Mouse (Mus musculus): ENCODE measurements at regions not wholly inside any gene's neighbourhood (a gene's known extent, or its start where the extent isn't known, plus 50 kb on each side); places are given as distances from the start of the nearest gene placed in this dataset.

DNA sequence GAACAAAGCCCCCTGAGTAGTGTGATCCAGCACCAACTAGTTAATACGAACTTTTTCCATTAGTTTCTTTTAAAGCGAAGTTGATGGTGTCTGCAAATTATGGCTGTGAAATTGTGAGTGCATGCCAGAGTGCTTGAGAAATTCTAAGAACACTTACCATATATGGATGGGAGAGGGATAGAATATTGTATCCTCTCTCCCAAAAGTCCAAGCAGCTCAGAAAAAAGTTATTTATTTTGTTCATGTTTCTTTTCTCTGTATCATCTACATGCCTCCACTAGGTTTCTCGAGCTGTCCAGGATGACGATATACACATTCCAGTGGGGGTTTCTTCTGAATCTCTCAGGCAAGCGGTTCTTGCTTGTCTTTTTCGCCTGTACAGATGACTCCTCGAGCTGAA is 232.2 kb upstream of the Adra1b start:
- no peak overlapping the region for H3K9ac ChIP-seq (replicated peaks)
- no peak overlapping the region for H3K4me3 ChIP-seq
- H3K4me1 ChIP-seq, result no peaks in the 10 kb centered on the region
- H3K4me2 ChIP-seq (replicated peaks), result no peak overlapping the region
- no peak overlapping the region for H3K27ac ChIP-seq (replicated peaks)
- ATAC-seq (ENCODE audit: low FRiP score, low read depth), result no peak
- no peaks in the 10 kb centered on the region for H3K36me3 ChIP-seq
- no peaks in the 10 kb centered on the region for H3K27me3 ChIP-seq
- no peaks in the 10 kb centered on the region for H3K9me3 ChIP-seq
- WGBS, result 76% methylated on average over 7 of the region's 7 CpGs

DNA sequence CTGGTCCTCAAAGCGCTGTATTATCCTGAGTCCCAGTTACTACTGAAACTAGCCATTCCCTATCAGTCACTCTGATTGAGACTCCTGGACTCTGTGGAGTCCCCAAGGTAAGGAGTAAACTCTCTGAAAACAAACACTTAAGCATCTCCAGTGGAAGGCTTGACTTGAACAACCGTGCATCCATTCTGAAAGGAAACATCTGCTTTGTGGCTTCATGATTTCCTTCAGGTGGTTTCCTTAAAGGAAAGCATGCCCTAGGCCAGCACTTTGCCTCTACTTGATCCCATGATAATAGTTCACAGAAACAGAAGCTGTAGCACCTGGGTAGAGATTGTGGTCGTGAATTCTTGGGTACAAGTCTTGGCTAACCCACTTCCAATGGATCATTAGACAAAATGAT is 235.0 kb upstream of the Adra1b start:
- H3K36me3 ChIP-seq, result no peaks in the 10 kb centered on the region

DNA sequence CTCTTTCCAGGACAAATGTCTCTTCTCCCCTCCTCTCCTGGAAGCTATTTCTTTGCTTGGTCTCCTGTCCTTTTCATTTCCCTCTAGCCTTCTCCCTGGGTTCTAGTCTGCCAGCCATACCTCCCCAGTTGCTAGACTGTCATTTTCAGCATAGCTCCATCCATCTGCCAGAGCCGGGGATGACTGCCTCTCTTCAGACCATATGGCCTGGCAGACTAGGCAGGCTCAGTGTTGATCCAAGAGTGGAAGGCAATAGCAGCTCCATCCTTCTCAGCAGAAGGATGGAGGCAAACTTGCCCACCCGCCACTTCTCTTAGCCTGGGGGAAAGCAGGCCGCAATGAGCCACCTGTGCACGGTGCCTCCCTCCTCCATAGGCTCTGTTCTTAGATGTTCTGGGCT is 242.0 kb upstream of the Adra1b start:
- no peaks in the 10 kb centered on the region for H3K9me3 ChIP-seq
- H3K4me3 ChIP-seq, result no peak overlapping the region
- H3K4me1 ChIP-seq, result no peaks in the 10 kb centered on the region
- no peak overlapping the region for H3K9ac ChIP-seq (replicated peaks)
- no peak for ATAC-seq (ENCODE audit: low FRiP score, low read depth)
- no peak overlapping the region for H3K27ac ChIP-seq (replicated peaks)
- no peaks in the 10 kb centered on the region for H3K27me3 ChIP-seq
- no peaks in the 10 kb centered on the region for H3K36me3 ChIP-seq
- H3K4me2 ChIP-seq (replicated peaks), result no peak overlapping the region
- WGBS, result 92% methylated on average over 4 of the region's 4 CpGs

More for the DNA sequence above, 235.0 kb upstream of the Adra1b start:
- ATAC-seq (ENCODE audit: low FRiP score, low read depth), result no peak
- Histone ChIP-seq H3K4me2 (replicated peaks) (no peak overlapping the region), H3K27me3 (no peaks in the 10 kb centered on the region), H3K4me3 (no peak overlapping the region), H3K27ac (replicated peaks) (no peak overlapping the region), H3K4me1 (no peaks in the 10 kb centered on the region), H3K9ac (replicated peaks) (no peak overlapping the region), H3K9me3 (no peaks in the 10 kb centered on the region)
- 84% methylated on average over 3 of the region's 3 CpGs for WGBS

DNA sequence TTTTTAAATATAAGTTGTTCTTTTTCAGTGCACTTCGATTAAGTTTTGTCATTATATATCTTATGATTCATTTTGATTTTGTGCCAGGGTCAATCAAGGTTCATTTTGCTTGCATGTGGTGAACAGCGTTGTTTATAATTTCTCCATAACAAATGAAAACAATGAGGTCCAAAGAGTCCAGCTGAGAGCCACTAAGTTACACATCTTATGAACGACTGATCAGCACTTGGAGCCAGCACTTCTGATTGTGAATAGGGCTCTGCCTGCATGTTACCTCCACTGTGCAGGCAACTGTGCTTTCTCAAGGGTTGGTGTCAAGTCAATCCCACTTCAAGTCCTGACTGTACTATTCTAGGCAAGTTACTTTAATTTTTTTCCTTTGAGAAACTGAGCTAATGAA is 243.5 kb upstream of the Adra1b start:
- no peak overlapping the region for H3K4me3 ChIP-seq
- H3K27ac ChIP-seq (replicated peaks), result no peak overlapping the region
- no peaks in the 10 kb centered on the region for H3K9me3 ChIP-seq
- no peak overlapping the region for H3K4me2 ChIP-seq (replicated peaks)
- H3K4me1 ChIP-seq, result no peaks in the 10 kb centered on the region
- no peak overlapping the region for H3K9ac ChIP-seq (replicated peaks)
- H3K27me3 ChIP-seq, result no peaks in the 10 kb centered on the region
- 80% methylated on average over 3 of the region's 3 CpGs for WGBS
- no peak for ATAC-seq (ENCODE audit: low FRiP score, low read depth)
- H3K36me3 ChIP-seq, result no peaks in the 10 kb centered on the region

DNA sequence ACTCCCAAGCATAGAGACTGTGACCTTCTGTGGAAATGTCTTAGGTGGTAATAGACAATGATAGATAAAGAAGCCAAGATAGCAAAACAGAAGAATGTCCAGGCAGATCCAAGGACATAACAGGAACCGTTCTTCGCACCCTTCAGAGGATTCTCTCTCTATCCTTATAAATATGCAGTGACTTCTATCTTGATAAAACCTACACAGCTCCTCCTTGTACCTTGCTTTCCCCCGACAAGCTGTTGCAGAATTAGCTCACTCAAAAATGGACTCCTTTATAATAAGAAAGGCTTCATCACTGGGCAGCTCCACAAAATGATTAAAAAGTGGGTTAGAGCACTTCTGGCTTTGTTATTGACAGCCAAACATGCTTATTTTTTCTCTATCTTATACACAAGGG is 245.4 kb upstream of the Adra1b start:
- no peak overlapping the region for H3K4me3 ChIP-seq
- H3K27me3 ChIP-seq, result no peaks in the 10 kb centered on the region
- no peaks in the 10 kb centered on the region for H3K9me3 ChIP-seq
- no peak for ATAC-seq (ENCODE audit: low FRiP score, low read depth)
- no peaks in the 10 kb centered on the region for H3K4me1 ChIP-seq
- 94% methylated on average over 3 of the region's 3 CpGs for WGBS
- no peaks in the 10 kb centered on the region for H3K36me3 ChIP-seq
- H3K27ac ChIP-seq (replicated peaks), result no peak overlapping the region
- H3K4me2 ChIP-seq (replicated peaks), result no peak overlapping the region
- no peak overlapping the region for H3K9ac ChIP-seq (replicated peaks)

DNA sequence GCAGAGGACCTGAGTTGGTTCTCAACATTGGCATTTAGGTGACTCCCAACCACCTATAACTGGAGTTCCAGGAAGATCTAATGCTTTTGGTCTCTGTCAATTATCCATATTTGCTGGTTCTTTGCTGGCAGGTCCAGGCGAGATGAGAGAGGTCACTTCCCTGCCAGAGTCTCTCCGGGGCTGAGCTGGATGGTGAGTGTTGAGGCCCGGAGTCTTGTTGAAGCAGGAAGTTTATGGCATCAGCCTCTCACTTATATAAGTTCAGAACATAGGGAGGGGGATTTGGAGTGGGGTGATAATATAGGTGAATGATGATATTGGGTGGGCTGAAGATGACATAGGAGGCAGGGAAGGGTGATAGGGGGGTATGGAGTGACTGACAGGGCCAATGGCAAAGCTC is 246.3 kb upstream of the Il12b start:
- Histone ChIP-seq H3K4me1 (no peaks in the 10 kb centered on the region), H3K36me3 (no peaks in the 10 kb centered on the region), H3K27ac (replicated peaks) (no peak overlapping the region), H3K4me2 (replicated peaks) (no peak overlapping the region), H3K9ac (replicated peaks) (no peak overlapping the region), H3K9me3 (no peaks in the 10 kb centered on the region), H3K27me3 (no peaks in the 10 kb centered on the region), H3K4me3 (no peak overlapping the region)
- no peak for ATAC-seq (ENCODE audit: low FRiP score, low read depth)
- 90% methylated on average over 3 of the region's 3 CpGs for WGBS

DNA sequence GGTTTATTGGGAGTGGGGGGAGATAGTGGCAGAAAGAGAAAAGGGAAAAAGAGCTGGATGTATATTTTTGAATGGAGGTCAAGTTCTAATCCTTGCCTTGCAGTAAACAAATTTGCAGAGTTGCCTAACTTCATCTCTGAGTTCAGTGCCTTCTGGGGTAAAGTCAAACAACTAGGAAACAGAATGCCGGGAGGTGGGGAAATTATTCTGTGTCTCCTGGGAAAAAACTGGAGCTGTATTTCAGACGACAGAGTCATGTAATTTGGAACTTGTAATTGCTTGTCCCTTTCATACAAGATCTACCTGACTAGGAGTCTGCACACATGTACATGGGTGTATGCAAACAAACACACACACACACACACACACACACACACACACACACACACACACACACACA is 244.3 kb upstream of the Il12b start:
- H3K27ac ChIP-seq (replicated peaks), result no peak overlapping the region
- H3K9ac ChIP-seq (replicated peaks), result no peak overlapping the region
- H3K9me3 ChIP-seq, result no peaks in the 10 kb centered on the region
- H3K4me1 ChIP-seq, result no peaks in the 10 kb centered on the region
- ATAC-seq (ENCODE audit: low FRiP score, low read depth), result no peak
- H3K36me3 ChIP-seq, result no peaks in the 10 kb centered on the region
- H3K4me3 ChIP-seq, result no peak overlapping the region
- H3K4me2 ChIP-seq (replicated peaks), result no peak overlapping the region
- WGBS, result 76% methylated on average over 2 of the region's 2 CpGs
- H3K27me3 ChIP-seq, result no peaks in the 10 kb centered on the region

DNA sequence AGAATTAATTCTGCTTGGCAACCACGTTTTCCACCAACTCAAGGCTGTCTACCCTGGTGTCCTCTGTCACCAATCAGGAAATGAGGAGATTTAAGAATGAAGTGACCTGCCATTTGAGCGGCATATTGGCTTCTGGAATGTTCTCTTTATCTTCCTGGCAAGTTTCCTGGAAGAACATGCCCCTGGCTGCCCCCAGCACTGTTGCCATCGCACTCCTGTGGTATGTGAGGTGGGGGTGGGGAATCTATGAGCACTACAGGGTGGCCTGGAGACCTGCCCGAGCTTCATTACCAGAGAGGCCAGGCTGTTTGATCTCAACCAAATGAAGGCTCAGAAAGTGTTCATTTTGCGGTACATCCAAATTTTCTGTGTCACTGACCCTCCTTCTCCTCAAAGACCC is 243.8 kb upstream of the Il12b start:
- Histone ChIP-seq H3K9me3 (no peaks in the 10 kb centered on the region), H3K27ac (replicated peaks) (no peak overlapping the region), H3K9ac (replicated peaks) (no peak overlapping the region), H3K4me1 (no peaks in the 10 kb centered on the region), H3K36me3 (no peaks in the 10 kb centered on the region), H3K4me2 (replicated peaks) (no peak overlapping the region), H3K4me3 (no peak overlapping the region), H3K27me3 (no peaks in the 10 kb centered on the region)
- 55% methylated on average over 5 of the region's 5 CpGs for WGBS
- ATAC-seq (ENCODE audit: low FRiP score, low read depth), result no peak

DNA sequence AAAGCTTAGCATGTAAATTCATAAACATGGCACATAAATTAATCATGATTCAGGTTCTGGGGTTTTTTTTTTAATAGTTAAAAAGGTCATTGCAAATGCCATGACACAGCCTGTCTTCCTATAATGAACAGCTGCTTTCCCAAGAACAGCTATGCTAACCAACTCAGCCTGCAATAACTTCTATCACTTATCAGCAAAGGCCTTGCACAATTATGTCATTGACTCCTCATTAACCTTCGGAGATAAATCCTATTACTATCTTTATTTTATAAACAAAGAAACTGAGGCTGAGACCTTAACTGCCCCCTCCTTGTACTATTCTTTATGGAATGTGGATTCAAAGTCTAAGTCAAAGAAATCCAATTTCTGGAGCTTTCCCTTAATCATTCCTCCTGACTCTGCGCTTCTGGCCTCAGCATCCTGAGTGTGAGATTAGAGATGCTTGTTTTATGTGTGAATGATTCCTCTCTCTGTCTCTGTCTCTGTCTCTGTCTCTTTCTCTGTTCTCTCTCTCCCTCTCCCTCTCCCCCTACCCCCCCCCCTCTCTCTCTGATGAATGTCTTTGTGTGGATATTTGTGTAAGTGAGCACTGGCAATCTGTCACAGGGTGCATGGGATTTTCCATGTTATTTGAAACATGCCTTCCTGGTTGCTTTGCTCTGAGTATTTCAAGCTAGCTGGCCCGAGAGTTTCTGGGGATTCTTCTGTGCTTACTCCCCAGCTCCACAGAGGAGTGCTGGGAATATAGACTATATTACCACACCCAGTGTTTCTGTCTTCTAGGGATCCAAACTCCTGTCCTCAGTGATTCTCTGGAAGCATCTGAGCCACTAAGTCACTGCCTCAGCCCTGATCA is 243.1 kb upstream of the Il12b start:
- Histone ChIP-seq H3K36me3 (no peaks in the 10 kb centered on the region), H3K9ac (replicated peaks) (no peak overlapping the region), H3K4me1 (no peaks in the 10 kb centered on the region), H3K27me3 (no peaks in the 10 kb centered on the region), H3K27ac (replicated peaks) (no peak overlapping the region), H3K9me3 (no peaks in the 10 kb centered on the region), H3K4me2 (replicated peaks) (no peak overlapping the region), H3K4me3 (no peak overlapping the region)
- no peak for ATAC-seq (ENCODE audit: low FRiP score, low read depth)
- 75% methylated on average over 3 of the region's 3 CpGs for WGBS

DNA sequence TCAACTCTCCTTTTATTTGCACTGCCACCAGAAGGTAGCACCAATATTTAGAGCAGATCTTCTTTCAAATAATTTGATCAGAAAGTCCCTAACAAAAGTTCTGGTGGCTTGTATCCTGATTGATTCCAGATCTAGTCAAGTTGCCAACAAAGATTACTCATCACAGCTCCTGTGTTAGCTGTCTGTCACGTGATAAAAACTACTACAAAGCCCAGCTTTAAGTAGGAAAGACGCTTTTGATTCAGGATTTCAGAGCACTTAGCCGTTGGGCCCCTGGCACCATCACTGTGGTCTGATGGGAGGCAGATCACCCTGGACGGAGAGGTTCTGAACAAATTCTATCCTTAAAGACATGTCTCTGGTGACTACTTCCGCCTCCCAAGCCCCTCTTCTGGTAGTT is 241.6 kb upstream of the Il12b start:
- no peak overlapping the region for H3K27ac ChIP-seq (replicated peaks)
- no peaks in the 10 kb centered on the region for H3K36me3 ChIP-seq
- H3K27me3 ChIP-seq, result no peaks in the 10 kb centered on the region
- H3K4me3 ChIP-seq, result no peak overlapping the region
- no peaks in the 10 kb centered on the region for H3K4me1 ChIP-seq
- WGBS, result 73% methylated on average over 5 of the region's 5 CpGs
- no peaks in the 10 kb centered on the region for H3K9me3 ChIP-seq
- no peak overlapping the region for H3K9ac ChIP-seq (replicated peaks)
- ATAC-seq (ENCODE audit: low FRiP score, low read depth), result no peak
- H3K4me2 ChIP-seq (replicated peaks), result no peak overlapping the region

DNA sequence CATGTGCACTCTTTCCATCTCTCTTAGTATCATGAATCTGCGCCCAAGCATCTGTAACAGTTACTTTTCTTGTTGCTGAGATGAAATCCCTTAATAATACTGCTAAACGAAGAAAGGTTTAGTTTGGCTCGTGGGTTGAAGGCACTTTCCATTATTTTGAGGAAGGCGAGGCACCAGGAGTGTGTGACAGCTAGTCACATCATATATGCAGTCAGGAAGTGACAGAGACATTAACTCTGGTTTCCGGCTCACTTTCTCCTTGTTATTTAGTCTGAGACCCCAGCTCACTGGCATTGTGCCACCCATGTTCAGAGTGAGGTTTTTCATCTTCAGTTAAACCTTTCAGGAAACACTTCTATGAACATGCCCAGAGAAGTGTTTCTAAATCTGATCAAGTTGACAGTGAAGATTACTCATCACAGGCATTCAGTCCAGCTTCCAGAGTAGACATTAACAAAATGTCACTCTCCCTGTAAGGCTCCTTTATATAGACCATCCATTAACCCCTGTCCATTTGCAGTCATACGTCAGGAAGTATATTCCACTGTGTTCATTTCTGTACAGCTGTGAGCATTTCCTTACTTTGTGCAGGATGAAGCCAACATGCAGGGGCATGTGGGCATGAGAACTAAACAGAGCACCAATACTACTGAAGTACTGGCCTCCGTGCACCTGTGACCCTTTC is 238.0 kb upstream of the Il12b start:
- ATAC-seq (ENCODE audit: low FRiP score, low read depth), result no peak
- WGBS, result 91% methylated on average over 7 of the region's 7 CpGs

DNA sequence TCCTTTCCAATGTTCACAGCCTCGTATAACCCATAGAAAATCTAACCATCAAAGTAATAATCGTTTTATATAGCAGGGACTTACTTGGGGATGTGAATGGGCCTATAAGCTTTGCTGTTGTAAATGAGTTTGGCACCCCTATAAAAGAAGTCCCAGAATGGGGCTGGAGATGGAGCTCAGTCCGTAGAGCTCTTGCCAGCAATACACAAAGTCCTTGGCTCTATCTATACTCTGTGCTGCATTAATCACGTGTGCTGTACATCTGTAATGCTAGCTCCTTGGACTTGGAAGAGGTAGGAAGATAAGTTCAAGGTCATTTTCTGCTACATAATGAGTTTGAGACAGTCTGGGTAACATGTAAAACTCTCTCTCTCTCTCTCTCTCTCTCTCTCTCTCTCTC is 236.8 kb upstream of the Il12b start:
- Histone ChIP-seq H3K4me3 (no peak overlapping the region), H3K36me3 (no peaks in the 10 kb centered on the region), H3K9ac (replicated peaks) (no peak overlapping the region), H3K27ac (replicated peaks) (no peak overlapping the region), H3K9me3 (no peaks in the 10 kb centered on the region), H3K4me1 (no peaks in the 10 kb centered on the region), H3K27me3 (no peaks in the 10 kb centered on the region), H3K4me2 (replicated peaks) (no peak overlapping the region)
- WGBS, result 82% methylated on average over 4 of the region's 4 CpGs
- no peak for ATAC-seq (ENCODE audit: low FRiP score, low read depth)

More for the DNA sequence above, 238.0 kb upstream of the Il12b start:
- H3K27ac ChIP-seq (replicated peaks), result no peak overlapping the region
- H3K9me3 ChIP-seq, result no peaks in the 10 kb centered on the region
- no peak overlapping the region for H3K4me3 ChIP-seq
- no peak overlapping the region for H3K4me2 ChIP-seq (replicated peaks)
- no peaks in the 10 kb centered on the region for H3K27me3 ChIP-seq
- H3K36me3 ChIP-seq, result no peaks in the 10 kb centered on the region
- no peaks in the 10 kb centered on the region for H3K4me1 ChIP-seq
- no peak overlapping the region for H3K9ac ChIP-seq (replicated peaks)
